Mouse (Mus musculus) spleen, postnatal 36 days (tissue): Measurements from ENCODE around the gene Stox2.

Experiments
- DNase-seq, 2 experiments: peaks; one replicate each; pipeline ENCODE4 v3.0.0; 2022; ENCODE audit warnings: low spot score in 2 of 2, mixed read lengths in 1 of 2

Stox2 gene

GRCm38 (mm10) chr8:47242207-47243004 is 203.8 kb downstream of the Stox2 start:
- peak in 1 of 2 experiments; percentile 4 for DNase-seq

- DNase-seq, result no peak
Measured at GRCm38 (mm10) chr8:47241421-47242078, 204.6 kb downstream of the Stox2 start.

- no peak for DNase-seq
Measured at GRCm38 (mm10) chr8:47240871-47241270, 205.3 kb downstream of the Stox2 start.

- DNase-seq, result no peak
Measured at GRCm38 (mm10) chr8:47240266-47240665, 205.9 kb downstream of the Stox2 start.

- no peak for DNase-seq
Measured at GRCm38 (mm10) chr8:47232081-47232480, 214.1 kb downstream of the Stox2 start.

GRCm38 (mm10) chr8:47230057-47230456 is 216.1 kb downstream of the Stox2 start:
- DNase-seq, result no peak

- DNase-seq, result no peak
Measured at GRCm38 (mm10) chr8:47221851-47222250, 224.3 kb downstream of the Stox2 start.

GRCm38 (mm10) chr8:47221191-47221590 is 225.0 kb downstream of the Stox2 start:
- no peak for DNase-seq

- no peak for DNase-seq
Measured at GRCm38 (mm10) chr8:47220390-47220789, 225.8 kb downstream of the Stox2 start.

GRCm38 (mm10) chr8:47218536-47218935 is 227.6 kb downstream of the Stox2 start:
- no peak for DNase-seq

- no peak for DNase-seq
Measured at GRCm38 (mm10) chr8:47218021-47218420, 228.1 kb downstream of the Stox2 start.

- DNase-seq, result no peak
Measured at GRCm38 (mm10) chr8:47212124-47212523, 234.0 kb downstream of the Stox2 start.

- no peak for DNase-seq
Measured at GRCm38 (mm10) chr8:47211226-47211625, 234.9 kb downstream of the Stox2 start.

GRCm38 (mm10) chr8:47208246-47208645 is 237.9 kb downstream of the Stox2 start:
- no peak for DNase-seq

- DNase-seq, result no peak
Measured at GRCm38 (mm10) chr8:47206640-47207237, 239.4 kb downstream of the Stox2 start.

- DNase-seq, result no peak
Measured at GRCm38 (mm10) chr8:47205472-47205871, 240.7 kb downstream of the Stox2 start.

GRCm38 (mm10) chr8:47196391-47196790 is 249.8 kb downstream of the Stox2 start:
- no peak for DNase-seq

GRCm38 (mm10) chr8:47193321-47193996 is 252.7 kb downstream of the Stox2 start:
- no peak for DNase-seq

GRCm38 (mm10) chr8:47191444-47192365 is 254.5 kb downstream of the Stox2 start:
- DNase-seq, result peak; percentile 10 to 27

GRCm38 (mm10) chr8:47185396-47185795 is 260.8 kb downstream of the Stox2 start:
- DNase-seq, result no peak
